Mouse (Mus musculus): ENCODE results near the gene Endov.

Endov gene

GRCm38 (mm10) chr11:119545741-119546495, 54.8 kb downstream of the Endov start:
- in situ Hi-C loops (cut with MboI, MseI), result no loop called here

- in situ Hi-C loops (cut with MboI, MseI), result no loop called here
These were observed 55.5 kb downstream of the Endov start for GRCm38 (mm10) chr11:119546496-119547182.

- in situ Hi-C loops (cut with MboI, MseI), result no loop called here
These were observed 56.2 kb downstream of the Endov start, which contains the start of gene Nptx1 for GRCm38 (mm10) chr11:119547183-119547921. Gene Nptx1, minus strand, starts transcription at chr11:119547753.

DNA sequence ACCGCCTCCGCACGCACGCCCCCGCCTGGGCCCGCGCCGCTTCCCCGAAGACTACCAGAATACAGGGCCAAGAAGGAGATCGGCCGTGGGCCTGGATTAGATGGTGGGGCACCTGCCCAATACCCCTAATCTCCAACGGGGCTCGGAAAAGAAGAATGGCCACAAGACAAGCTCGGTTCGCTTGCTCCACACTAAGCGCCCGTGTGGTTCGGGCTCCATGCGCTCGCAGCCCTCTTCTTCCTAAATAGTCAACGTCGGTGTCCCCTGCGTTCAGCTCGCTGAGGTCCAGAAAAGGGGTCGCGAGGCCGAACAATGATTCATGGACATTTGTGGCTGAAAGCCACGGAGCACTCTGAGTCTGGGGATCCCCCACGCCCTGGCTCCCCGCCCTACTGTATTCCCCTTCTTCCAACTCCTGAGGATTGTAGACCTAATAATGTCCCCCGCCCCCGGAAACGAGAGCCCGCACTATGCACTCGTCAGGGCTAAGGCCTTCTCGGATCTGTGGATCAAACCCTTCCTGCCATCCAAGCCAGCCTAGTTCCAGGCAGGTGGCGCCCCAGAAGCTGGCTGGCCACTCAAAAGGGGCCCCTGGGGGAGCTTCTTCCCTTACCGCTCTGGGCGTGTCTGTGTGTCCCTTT, 56.9 kb downstream of the Endov start:
- in situ Hi-C loops (cut with MboI, MseI), result no loop called here

DNA sequence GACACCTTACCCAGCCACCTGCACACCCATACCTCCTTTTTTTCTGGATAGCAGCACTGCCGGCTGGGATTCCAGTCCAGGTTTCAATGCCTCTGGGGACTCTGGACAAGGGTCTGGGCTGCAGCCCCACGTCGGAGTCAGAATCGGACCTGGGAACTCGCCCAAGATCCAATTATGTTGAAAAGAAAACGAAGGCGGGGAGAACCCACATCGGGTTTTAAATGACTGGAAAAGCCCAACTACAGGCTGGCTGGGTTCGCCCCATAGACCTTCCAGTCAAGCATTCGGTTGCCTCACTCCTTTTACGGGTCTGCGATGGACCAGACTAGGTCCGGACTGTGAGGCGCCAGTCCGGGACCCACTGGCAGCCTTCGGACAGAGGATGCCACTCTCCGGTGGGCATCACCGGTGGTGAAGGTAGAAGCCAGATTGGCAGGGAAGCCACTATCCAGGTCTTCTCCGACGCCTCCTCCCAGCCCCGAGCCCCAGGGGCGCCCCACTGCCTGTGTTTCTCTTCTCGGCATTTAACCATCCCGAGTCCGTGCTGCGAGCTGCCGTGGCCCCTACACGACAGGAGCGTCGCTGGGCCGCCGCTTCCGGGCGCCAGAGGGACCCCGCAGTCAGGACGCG, 57.7 kb downstream of the Endov start:
- in situ Hi-C loops (cut with MboI, MseI), result no loop called here

DNA sequence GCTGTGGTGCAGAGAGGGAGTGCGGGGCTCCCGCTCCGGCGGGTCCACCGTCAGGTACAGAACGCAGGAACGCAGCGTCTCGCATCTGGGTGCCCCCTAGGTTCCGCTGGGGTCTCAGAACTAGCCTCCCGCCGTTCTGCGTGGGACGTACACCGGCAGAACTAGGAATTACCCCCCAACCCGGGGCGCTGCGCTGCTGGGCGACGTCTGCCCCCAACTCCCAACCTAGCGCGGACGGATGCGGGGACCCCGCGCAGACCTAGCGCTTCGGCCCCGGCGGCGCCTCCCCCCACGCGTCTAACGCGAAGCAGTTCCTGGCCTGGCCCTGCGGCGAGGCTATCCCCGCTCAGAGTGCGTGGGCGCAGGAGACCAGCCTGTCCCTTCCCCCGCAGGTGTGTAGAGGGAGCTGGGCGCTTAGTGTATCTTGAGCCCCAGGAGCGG, 58.2 kb downstream of the Endov start:
- in situ Hi-C loops (cut with MboI, MseI), result no loop called here

GRCm38 (mm10) chr11:119550546-119551335, 59.6 kb downstream of the Endov start:
- in situ Hi-C loops (cut with MboI, MseI), result no loop called here

GRCm38 (mm10) chr11:119551468-119551867, 60.3 kb downstream of the Endov start:
- in situ Hi-C loops (cut with MboI, MseI), result no loop called here

DNA sequence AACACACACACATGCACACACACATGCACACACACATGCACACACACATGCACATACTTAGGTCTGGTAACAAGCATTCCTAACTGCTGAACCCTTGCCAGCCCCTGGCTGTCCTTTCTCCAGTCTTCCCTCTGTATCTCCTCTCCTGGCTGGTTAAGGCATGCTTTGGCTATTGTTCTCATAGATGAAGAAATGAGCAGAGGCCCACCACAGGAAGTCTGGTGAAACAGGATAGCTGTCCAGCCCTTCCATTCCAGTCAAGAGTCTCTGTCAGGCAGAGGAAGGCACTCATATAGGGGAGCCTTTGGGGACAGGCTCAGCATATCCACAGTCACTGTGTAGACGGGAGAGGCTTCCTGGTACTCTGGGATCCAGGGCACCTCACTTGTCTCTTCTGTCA, 61.2 kb downstream of the Endov start:
- in situ Hi-C loops (cut with MboI, MseI), result no loop called here

- in situ Hi-C loops (cut with MboI, MseI), result no loop called here
These were observed 62.0 kb downstream of the Endov start for GRCm38 (mm10) chr11:119552902-119553802.

DNA sequence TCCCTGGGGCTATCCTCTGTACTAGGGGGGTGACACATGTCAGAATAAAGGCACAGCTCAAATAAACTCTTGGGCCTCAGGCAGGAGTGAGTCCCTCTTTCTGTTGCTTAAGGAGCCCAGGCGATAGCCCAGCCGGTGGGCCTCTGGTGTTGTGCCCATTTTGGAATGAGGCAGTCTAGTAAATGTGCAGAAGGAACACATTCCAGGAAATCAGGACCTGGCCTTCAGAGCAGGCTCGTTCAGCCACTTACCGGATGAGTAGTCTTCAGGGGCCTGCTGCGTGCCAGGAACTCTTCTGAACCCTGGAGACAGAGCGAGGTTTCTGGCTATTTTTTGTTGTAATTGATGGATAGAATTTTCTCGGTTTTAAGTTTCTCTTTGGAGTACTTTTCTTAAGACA, 63.6 kb downstream of the Endov start:
- in situ Hi-C loops (cut with MboI, MseI), result no loop called here

DNA sequence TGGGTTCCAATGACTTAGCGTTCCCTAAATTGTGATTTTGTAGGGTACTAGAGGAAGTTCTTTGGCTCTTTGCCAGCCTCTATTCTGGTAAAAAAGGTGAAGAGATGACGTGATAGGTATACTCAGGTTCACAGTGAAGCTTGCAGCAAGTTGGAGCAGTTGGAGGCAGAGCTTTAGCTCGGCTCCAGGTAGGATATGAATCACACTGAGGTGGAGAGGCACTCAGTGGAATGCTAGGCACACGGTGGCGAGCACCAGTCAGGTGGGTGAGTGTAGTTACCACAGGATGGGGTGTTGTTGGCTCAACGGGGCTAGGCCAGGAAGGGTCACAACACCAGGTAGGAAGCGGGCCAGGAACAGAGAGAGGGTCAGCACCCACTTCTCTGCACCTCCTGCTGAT, 64.0 kb downstream of the Endov start:
- in situ Hi-C loops (cut with MboI, MseI), result no loop called here

DNA sequence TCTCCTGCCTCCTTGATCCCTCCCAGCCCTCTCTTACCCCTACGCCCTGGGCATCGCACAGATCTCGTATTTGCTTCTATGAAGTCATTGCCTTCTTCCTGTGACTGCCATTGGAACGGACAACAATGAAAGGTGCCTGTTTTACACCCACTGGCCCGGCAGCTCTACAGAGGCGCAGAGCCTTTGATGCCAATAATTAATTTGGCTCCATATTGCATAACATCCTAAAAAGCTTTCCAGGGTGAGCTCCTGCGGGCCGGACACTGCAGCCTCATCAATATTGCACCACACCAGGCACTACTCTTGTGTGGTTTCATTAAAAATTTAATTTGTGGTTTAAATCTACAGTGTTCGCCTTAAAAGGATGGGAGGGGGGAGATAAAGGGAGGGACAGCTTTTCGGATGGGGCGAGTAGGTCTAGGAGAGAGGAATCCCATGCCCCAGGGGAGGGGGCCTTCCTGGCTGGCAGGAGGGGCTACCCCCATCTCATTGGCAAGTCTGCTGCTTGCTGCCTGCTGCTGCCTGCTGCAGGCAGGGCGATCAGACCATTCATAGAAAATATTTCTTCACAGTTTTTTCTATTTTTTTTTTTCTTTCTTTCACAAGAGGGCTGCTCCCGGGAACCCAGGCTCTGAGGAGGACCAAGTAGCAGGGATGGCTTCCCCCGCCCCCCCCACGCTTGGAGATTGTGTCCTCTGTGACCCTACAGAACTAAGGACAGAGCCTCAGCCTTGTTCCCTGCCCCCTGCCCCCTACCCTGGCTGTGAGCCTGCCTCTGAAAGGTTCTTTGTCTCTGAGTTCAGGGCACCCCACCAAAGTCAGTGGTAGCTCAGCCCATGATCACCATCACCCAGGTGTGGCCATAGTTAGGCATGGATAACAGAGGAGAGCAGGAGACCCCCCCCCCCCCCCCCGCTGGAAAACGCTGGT, 67.1 kb downstream of the Endov start:
- in situ Hi-C loops (cut with MboI, MseI), result no loop called here

DNA sequence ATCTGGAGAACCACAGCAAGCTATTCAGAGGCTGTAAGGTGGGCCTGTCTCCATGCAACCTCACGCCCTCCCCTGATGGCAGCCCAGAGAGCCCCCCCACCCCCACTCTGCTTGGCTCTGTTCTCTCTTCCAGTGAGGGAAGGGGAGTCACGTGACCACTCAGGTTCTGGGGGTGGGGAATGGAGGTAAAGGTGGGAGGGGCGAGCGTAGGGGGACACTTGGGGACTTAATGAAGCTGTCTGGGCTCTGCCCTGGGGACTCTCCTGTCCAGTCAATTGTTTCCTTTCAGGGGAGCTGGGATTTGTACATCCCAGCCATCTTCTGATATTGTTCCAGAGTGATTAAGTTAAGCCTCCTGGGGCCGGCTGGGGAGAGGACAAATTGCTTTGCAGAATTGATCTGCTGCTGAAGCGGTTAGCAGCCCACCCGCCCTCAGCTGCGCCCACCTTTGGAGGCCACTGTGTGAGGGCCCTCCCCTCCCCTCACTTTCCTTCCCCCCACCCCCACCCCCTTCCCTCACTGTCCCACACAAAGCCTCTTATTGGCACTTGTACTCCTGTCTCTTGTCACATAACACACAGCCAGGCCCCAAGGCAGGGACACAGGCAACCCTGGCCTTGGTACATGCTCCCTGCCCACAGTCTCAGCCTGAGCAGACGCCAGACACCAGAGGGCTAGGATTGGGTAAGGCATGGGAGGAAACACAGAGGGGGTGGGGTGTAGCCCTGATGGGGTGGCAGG, 67.9 kb downstream of the Endov start:
- in situ Hi-C loops (cut with MboI, MseI), result no loop called here

Data from T-helper 2 cell (primary cell).